Mouse (Mus musculus): ENCODE measurements at regions not wholly inside any gene's neighbourhood (a gene's known extent, or its start where the extent isn't known, plus 50 kb on each side); places are given as distances from the start of the nearest gene placed in this dataset.

- H3K4me2 ChIP-seq: no peak overlapping the region
- H3K9ac ChIP-seq: no peak overlapping the region
- H3K27me3 ChIP-seq: no peaks in the 10 kb centered on the region
- no peaks in the 10 kb centered on the region for H3K4me1 ChIP-seq (replicated peaks)
- no peak overlapping the region for H3K27ac ChIP-seq (replicated peaks)
- no peaks in the 10 kb centered on the region for H3K9me3 ChIP-seq (replicated peaks)
- no peak overlapping the region for H3K4me3 ChIP-seq (replicated peaks)
- ATAC-seq (ENCODE audit: insufficient read depth): peak; percentile 37; the same call in 1 of the 2 replicates
- no peaks in the 10 kb centered on the region for H3K36me3 ChIP-seq (replicated peaks)
Measured at GRCm38 (mm10) chr19:14347429-14347828, 250.4 kb downstream of the Tle4 start.

GRCm38 (mm10) chr19:14349753-14350152 lies 248.1 kb downstream of the Tle4 start:
- no peaks in the 10 kb centered on the region for H3K27me3 ChIP-seq
- WGBS (ENCODE audit: insufficient replicate concordance): 56% methylated on average over 2 of the region's 2 CpGs
- no peak overlapping the region for H3K27ac ChIP-seq (replicated peaks)
- no peaks in the 10 kb centered on the region for H3K9me3 ChIP-seq (replicated peaks)
- H3K36me3 ChIP-seq (replicated peaks): no peaks in the 10 kb centered on the region
- H3K4me3 ChIP-seq (replicated peaks): no peak overlapping the region
- no peaks in the 10 kb centered on the region for H3K4me1 ChIP-seq (replicated peaks)
- H3K9ac ChIP-seq: no peak overlapping the region
- H3K4me2 ChIP-seq: no peak overlapping the region
- no peak for ATAC-seq (ENCODE audit: insufficient read depth)

- no peaks in the 10 kb centered on the region for H3K4me1 ChIP-seq (replicated peaks)
- no peaks in the 10 kb centered on the region for H3K9me3 ChIP-seq (replicated peaks)
- no peak overlapping the region for H3K9ac ChIP-seq
- 22% methylated on average over 4 of the region's 4 CpGs for WGBS (ENCODE audit: insufficient replicate concordance)
- no peak overlapping the region for H3K4me3 ChIP-seq (replicated peaks)
- H3K4me2 ChIP-seq: no peak overlapping the region
- no peak overlapping the region for H3K27ac ChIP-seq (replicated peaks)
- H3K27me3 ChIP-seq: no peaks in the 10 kb centered on the region
- no peaks in the 10 kb centered on the region for H3K36me3 ChIP-seq (replicated peaks)
- ATAC-seq (ENCODE audit: insufficient read depth): no peak
Measured at GRCm38 (mm10) chr19:14351728-14352340, 246.0 kb downstream of the Tle4 start.

GRCm38 (mm10) chr19:14352551-14352950 lies 245.3 kb downstream of the Tle4 start:
- ATAC-seq (ENCODE audit: insufficient read depth): no peak
- H3K9ac ChIP-seq: no peak overlapping the region
- no peaks in the 10 kb centered on the region for H3K36me3 ChIP-seq (replicated peaks)
- no peak overlapping the region for H3K4me2 ChIP-seq
- no peaks in the 10 kb centered on the region for H3K27me3 ChIP-seq
- H3K27ac ChIP-seq (replicated peaks): no peak overlapping the region
- H3K4me1 ChIP-seq (replicated peaks): no peaks in the 10 kb centered on the region
- no peak overlapping the region for H3K4me3 ChIP-seq (replicated peaks)
- no peaks in the 10 kb centered on the region for H3K9me3 ChIP-seq (replicated peaks)
- 60% methylated on average over 3 of the region's 3 CpGs for WGBS (ENCODE audit: insufficient replicate concordance)

GRCm38 (mm10) chr19:14353151-14353550 lies 244.7 kb downstream of the Tle4 start:
- no peak for ATAC-seq (ENCODE audit: insufficient read depth)
- no peaks in the 10 kb centered on the region for H3K36me3 ChIP-seq (replicated peaks)
- H3K4me1 ChIP-seq (replicated peaks): no peaks in the 10 kb centered on the region
- no peak overlapping the region for H3K4me3 ChIP-seq (replicated peaks)
- H3K9me3 ChIP-seq (replicated peaks): no peaks in the 10 kb centered on the region
- no peaks in the 10 kb centered on the region for H3K27me3 ChIP-seq
- no peak overlapping the region for H3K27ac ChIP-seq (replicated peaks)
- WGBS (ENCODE audit: insufficient replicate concordance): 42% methylated on average over 4 of the region's 4 CpGs
- no peak overlapping the region for H3K9ac ChIP-seq
- H3K4me2 ChIP-seq: no peak overlapping the region

GRCm38 (mm10) chr19:14355128-14355527 lies 242.7 kb downstream of the Tle4 start:
- 46% methylated on average over 2 of the region's 2 CpGs for WGBS (ENCODE audit: insufficient replicate concordance)
- H3K27me3 ChIP-seq: no peaks in the 10 kb centered on the region
- no peak for ATAC-seq (ENCODE audit: insufficient read depth)
- H3K4me2 ChIP-seq: no peak overlapping the region
- H3K9me3 ChIP-seq (replicated peaks): no peaks in the 10 kb centered on the region
- no peaks in the 10 kb centered on the region for H3K36me3 ChIP-seq (replicated peaks)
- no peak overlapping the region for H3K4me3 ChIP-seq (replicated peaks)
- no peak overlapping the region for H3K9ac ChIP-seq
- no peak overlapping the region for H3K27ac ChIP-seq (replicated peaks)
- H3K4me1 ChIP-seq (replicated peaks): no peaks in the 10 kb centered on the region

GRCm38 (mm10) chr19:14355946-14356345 lies 241.9 kb downstream of the Tle4 start:
- no peaks in the 10 kb centered on the region for H3K4me1 ChIP-seq (replicated peaks)
- no peaks in the 10 kb centered on the region for H3K36me3 ChIP-seq (replicated peaks)
- no peaks in the 10 kb centered on the region for H3K27me3 ChIP-seq
- no peak overlapping the region for H3K9ac ChIP-seq
- ATAC-seq (ENCODE audit: insufficient read depth): no peak
- H3K4me2 ChIP-seq: no peak overlapping the region
- no peak overlapping the region for H3K27ac ChIP-seq (replicated peaks)
- H3K4me3 ChIP-seq (replicated peaks): no peak overlapping the region
- no peaks in the 10 kb centered on the region for H3K9me3 ChIP-seq (replicated peaks)

GRCm38 (mm10) chr19:14360611-14361010 lies 237.2 kb downstream of the Tle4 start:
- Histone ChIP-seq H3K4me1 (replicated peaks) (no peaks in the 10 kb centered on the region), H3K9me3 (replicated peaks) (no peaks in the 10 kb centered on the region), H3K27ac (replicated peaks) (no peak overlapping the region), H3K4me2 (no peak overlapping the region), H3K4me3 (replicated peaks) (no peak overlapping the region), H3K9ac (no peak overlapping the region), H3K36me3 (replicated peaks) (no peaks in the 10 kb centered on the region), H3K27me3 (no peaks in the 10 kb centered on the region)
- WGBS (ENCODE audit: insufficient replicate concordance): 48% methylated on average over 5 of the region's 5 CpGs
- ATAC-seq (ENCODE audit: insufficient read depth): no peak

GRCm38 (mm10) chr19:14369098-14369604 lies 228.7 kb downstream of the Tle4 start:
- no peaks in the 10 kb centered on the region for H3K4me1 ChIP-seq (replicated peaks)
- no peak overlapping the region for H3K9ac ChIP-seq
- no peaks in the 10 kb centered on the region for H3K36me3 ChIP-seq (replicated peaks)
- H3K9me3 ChIP-seq (replicated peaks): no peaks in the 10 kb centered on the region
- 73% methylated on average over 12 of the region's 12 CpGs for WGBS (ENCODE audit: insufficient replicate concordance)
- H3K27ac ChIP-seq (replicated peaks): no peak overlapping the region
- no peak for ATAC-seq (ENCODE audit: insufficient read depth)
- H3K27me3 ChIP-seq: no peaks in the 10 kb centered on the region
- H3K4me3 ChIP-seq (replicated peaks): no peak overlapping the region
- no peak overlapping the region for H3K4me2 ChIP-seq

- H3K9ac ChIP-seq: no peak overlapping the region
- no peaks in the 10 kb centered on the region for H3K27me3 ChIP-seq
- WGBS (ENCODE audit: insufficient replicate concordance): 64% methylated on average over 5 of the region's 5 CpGs
- no peak for ATAC-seq (ENCODE audit: insufficient read depth)
- H3K9me3 ChIP-seq (replicated peaks): no peaks in the 10 kb centered on the region
- no peaks in the 10 kb centered on the region for H3K36me3 ChIP-seq (replicated peaks)
- no peak overlapping the region for H3K4me3 ChIP-seq (replicated peaks)
- H3K4me2 ChIP-seq: no peak overlapping the region
- H3K27ac ChIP-seq (replicated peaks): no peak overlapping the region
- no peaks in the 10 kb centered on the region for H3K4me1 ChIP-seq (replicated peaks)
Measured at GRCm38 (mm10) chr19:14371360-14371759, 226.5 kb downstream of the Tle4 start.

GRCm38 (mm10) chr19:14373996-14374395 lies 223.9 kb downstream of the Tle4 start:
- H3K9ac ChIP-seq: no peak overlapping the region
- no peaks in the 10 kb centered on the region for H3K9me3 ChIP-seq (replicated peaks)
- no peak overlapping the region for H3K4me3 ChIP-seq (replicated peaks)
- no peaks in the 10 kb centered on the region for H3K4me1 ChIP-seq (replicated peaks)
- H3K36me3 ChIP-seq (replicated peaks): no peaks in the 10 kb centered on the region
- ATAC-seq (ENCODE audit: insufficient read depth): no peak
- H3K27me3 ChIP-seq: no peaks in the 10 kb centered on the region
- no peak overlapping the region for H3K4me2 ChIP-seq
- H3K27ac ChIP-seq (replicated peaks): no peak overlapping the region
- 69% methylated on average over 4 of the region's 4 CpGs for WGBS (ENCODE audit: insufficient replicate concordance)

GRCm38 (mm10) chr19:14380898-14381297 lies 217.0 kb downstream of the Tle4 start:
- no peak overlapping the region for H3K4me3 ChIP-seq (replicated peaks)
- no peak overlapping the region for H3K4me2 ChIP-seq
- H3K27me3 ChIP-seq: no peaks in the 10 kb centered on the region
- H3K27ac ChIP-seq (replicated peaks): no peak overlapping the region
- no peaks in the 10 kb centered on the region for H3K9me3 ChIP-seq (replicated peaks)
- no peaks in the 10 kb centered on the region for H3K4me1 ChIP-seq (replicated peaks)
- H3K9ac ChIP-seq: no peak overlapping the region
- ATAC-seq (ENCODE audit: insufficient read depth): no peak
- H3K36me3 ChIP-seq (replicated peaks): no peaks in the 10 kb centered on the region
